Comparison of ENCODE assay signal across 25 mouse cellular contexts in genomic region chr4:82099970-82100368, GRCm38 (mm10).
"Had no signal": no experiment of that assay in that cellular context is flagged by ENCODE, and none has a peak within 500 bp of the region (broad histone marks: within the 10 kb centered on the region; RNA-seq: fewer than 3 reads in every experiment).

No protein-coding gene starts in this region.

- H3K4me1 ChIP-seq: limb, embryonic 12.5 days; liver, embryonic 15.5 days; lung, embryonic 15.5 days; megakaryocyte, embryonic 14.5 days; midbrain, embryonic 13.5 days; stomach, embryonic 15.5 days had no signal

- H3K36me3 ChIP-seq: limb, embryonic 12.5 days; liver, embryonic 15.5 days; lung, embryonic 15.5 days; midbrain, embryonic 10.5 days; midbrain, embryonic 13.5 days; neural tube, embryonic 13.5 days; stomach, embryonic 15.5 days had no signal

- ATAC-seq: midbrain, embryonic 13.5 days; midbrain, embryonic 16.5 days had no signal

- H3K4me2 ChIP-seq: limb, embryonic 12.5 days; liver, embryonic 11.5 days; liver, embryonic 15.5 days; lung, embryonic 15.5 days; midbrain, embryonic 13.5 days; neural tube, embryonic 13.5 days; stomach, embryonic 15.5 days had no signal

- H3K9me3 ChIP-seq: limb, embryonic 12.5 days; liver, embryonic 15.5 days; lung, embryonic 15.5 days; midbrain, embryonic 10.5 days; midbrain, embryonic 13.5 days; neural tube, embryonic 13.5 days; stomach, embryonic 15.5 days had no signal

- H3K27me3 ChIP-seq: limb, embryonic 12.5 days; liver, embryonic 15.5 days; lung, embryonic 15.5 days; megakaryocyte, embryonic 14.5 days; midbrain, embryonic 13.5 days; neural tube, embryonic 13.5 days; stomach, embryonic 15.5 days had no signal

- H3K9ac ChIP-seq: limb, embryonic 12.5 days; liver, embryonic 15.5 days; lung, embryonic 15.5 days; midbrain, embryonic 13.5 days; neural tube, embryonic 13.5 days; stomach, embryonic 15.5 days had no signal

- DNase-seq: kidney, adult 9 months; kidney, postnatal 14 days; kidney, postnatal 4 days; layer of hippocampus, postnatal 36 days; lung, adult 18-20 months; lung, postnatal 10 days; lung, postnatal 36 days; retina, postnatal 1 day; right cerebral cortex, postnatal 25 days; spleen, adult 18-20 months; thymus, adult 2 months; thymus, postnatal 14 days; thymus, postnatal 4 days had no signal

- H3K4me3 ChIP-seq: left cerebral cortex, adult 2 months; limb, embryonic 12.5 days; liver, embryonic 15.5 days; lung, embryonic 15.5 days; megakaryocyte, embryonic 14.5 days; midbrain, embryonic 10.5 days; midbrain, embryonic 13.5 days; myocyte; neural tube, embryonic 13.5 days; stomach, embryonic 15.5 days had no signal

- H3K27ac ChIP-seq: left cerebral cortex, adult 2 months; limb, embryonic 12.5 days; liver, embryonic 15.5 days; lung, embryonic 15.5 days; midbrain, embryonic 10.5 days; midbrain, embryonic 13.5 days; neural tube, embryonic 13.5 days had no signal
